Mouse (Mus musculus) CH12.LX (cell line): ENCODE data around the gene 1110032A03Rik. TPM values are rescaled to one million over a fixed set of nuclear protein-coding genes. Genes with fewer than 3 reads are reported as not detected.

Source experiments
- DNase-seq: peaks from one replicate; pipeline ENCODE4 v3.0.0-alpha.2; 2013; ENCODE audit errors: extremely low read depth
- H3K27ac ChIP-seq: 2 replicates; pipeline ENCODE4 v1.5.1; 2012; ENCODE audit warnings: low read depth, mild to moderate bottlenecking, control low read depth, moderate library complexity; ENCODE audit not compliant: insufficient read depth
- H3K27me3 ChIP-seq: replicated peaks from 2 replicates; pipeline ENCODE3; 2012; ENCODE audit warnings: inconsistent platforms
- H3K36me3 ChIP-seq, 2 experiments: replicated peaks in 1 of 2; 2 replicates each; pipeline versions ENCODE3 to v1.6.1; 2012; ENCODE audit warnings: inconsistent platforms in 1 of 2, low read length in 1 of 2, mild to moderate bottlenecking in 1 of 2, mixed read lengths in 1 of 2, moderate library complexity in 1 of 2; ENCODE audit not compliant: control insufficient read depth in 1 of 2, insufficient read depth in 1 of 2
- H3K4me1 ChIP-seq, 2 experiments: 2 replicates each; pipeline ENCODE4 v1.6.1; 2012; ENCODE audit warnings: inconsistent platforms in 1 of 2, moderate library complexity in 1 of 2; ENCODE audit not compliant: insufficient read depth in 2 of 2, control insufficient read depth in 1 of 2
- H3K4me2 ChIP-seq: 2 replicates; pipeline ENCODE4 v1.6.1; 2012; ENCODE audit warnings: low read depth, mild to moderate bottlenecking, control low read depth; ENCODE audit not compliant: poor library complexity, insufficient read depth, severe bottlenecking
- H3K4me3 ChIP-seq, 3 experiments: fragments of 150-350 bp in 1 of 3; sonication (generic) in 1 of 3; replicated peaks in 1 of 3; 2 replicates each; pipeline versions ENCODE3 to v1.5.1; 2011 to 2012; ENCODE audit warnings: low read depth in 2 of 3, low read length in 2 of 3, mild to moderate bottlenecking in 2 of 3, moderate library complexity in 2 of 3, control low read depth in 1 of 3, improper control_type of control experiment in 1 of 3, inconsistent platforms in 1 of 3, mixed read lengths in 1 of 3; ENCODE audit not compliant: poor library complexity in 1 of 3
- H3K79me2 ChIP-seq: replicated peaks from 2 replicates; pipeline ENCODE4 v1.6.1; 2012; ENCODE audit warnings: mild to moderate bottlenecking, moderate library complexity; ENCODE audit not compliant: control insufficient read depth, poor library complexity, insufficient read depth, severe bottlenecking; ENCODE audit errors: extremely low read depth
- H3K9ac ChIP-seq: 2 replicates; pipeline ENCODE4 v1.6.1; 2012; ENCODE audit warnings: low read depth, mild to moderate bottlenecking, control low read depth, moderate library complexity; ENCODE audit not compliant: insufficient read depth
- H3K9me3 ChIP-seq: replicated peaks from 2 replicates; pipeline ENCODE3; 2012; ENCODE audit warnings: low read length, inconsistent platforms, mixed read lengths
- CHD1 ChIP-seq: IDR thresholded peaks from 2 replicates; pipeline ENCODE4 v1.6.1; 2012; ENCODE audit warnings: low read depth, low read length, improper control_type of control experiment, inconsistent platforms
- E2F4 ChIP-seq: IDR thresholded peaks from 2 replicates; pipeline ENCODE4 v1.6.1; 2011; ENCODE audit warnings: low read depth, low read length, improper control_type of control experiment; ENCODE audit not compliant: insufficient replicate concordance
- ETS1 ChIP-seq: conservative IDR thresholded peaks from 2 replicates; pipeline ENCODE4 v1.6.1; 2012; ENCODE audit warnings: low read depth, mild to moderate bottlenecking, inconsistent platforms, low read length, improper control_type of control experiment, moderate library complexity
- GABPA ChIP-seq: IDR thresholded peaks from 2 replicates; pipeline ENCODE4 v1.6.1; 2012; ENCODE audit warnings: low read depth, low read length, improper control_type of control experiment, inconsistent platforms; ENCODE audit not compliant: insufficient replicate concordance
- JUN ChIP-seq: IDR thresholded peaks from 2 replicates; pipeline ENCODE4 v1.6.1; 2011; ENCODE audit warnings: low read depth, mild to moderate bottlenecking, low read length, improper control_type of control experiment, moderate library complexity; ENCODE audit not compliant: insufficient read depth
- MEF2A ChIP-seq: IDR thresholded peaks from 2 replicates; pipeline ENCODE4 v1.6.1; 2014; ENCODE audit warnings: low read depth, mild to moderate bottlenecking, inconsistent platforms, low read length, improper control_type of control experiment, borderline replicate concordance
- NELFE ChIP-seq: IDR thresholded peaks from 2 replicates; pipeline ENCODE4 v1.6.1; 2011; ENCODE audit warnings: low read depth, low read length, improper control_type of control experiment
- NRF1 ChIP-seq: IDR thresholded peaks from 2 replicates; pipeline ENCODE4 v1.6.1; 2014; ENCODE audit warnings: low read depth, mild to moderate bottlenecking, inconsistent platforms, low read length, improper control_type of control experiment, moderate library complexity
- SIN3A ChIP-seq: IDR thresholded peaks from 2 replicates; pipeline ENCODE4 v1.6.1; 2012; ENCODE audit warnings: low read length, improper control_type of control experiment, inconsistent platforms
- SMC3 ChIP-seq: IDR thresholded peaks from 2 replicates; pipeline ENCODE4 v1.6.1; 2011; ENCODE audit warnings: low read depth, low read length, improper control_type of control experiment
- TBP ChIP-seq: conservative IDR thresholded peaks from 2 replicates; pipeline ENCODE4 v1.6.1; 2011; ENCODE audit warnings: low read depth, low read length, improper control_type of control experiment
- TCF12 ChIP-seq: IDR thresholded peaks from 2 replicates; pipeline ENCODE4 v1.6.1; 2014; ENCODE audit warnings: low read depth, mild to moderate bottlenecking, inconsistent platforms, low read length, improper control_type of control experiment
- UBTF ChIP-seq: IDR thresholded peaks from 2 replicates; pipeline ENCODE4 v1.6.1; 2012; ENCODE audit warnings: low read depth, mild to moderate bottlenecking, inconsistent platforms, low read length, improper control_type of control experiment, moderate library complexity
- USF1 ChIP-seq: IDR thresholded peaks from 2 replicates; pipeline ENCODE4 v1.6.1; 2014; ENCODE audit warnings: low read depth, mild to moderate bottlenecking, inconsistent platforms, low read length, improper control_type of control experiment
- USF2 ChIP-seq: conservative IDR thresholded peaks from 2 replicates; pipeline ENCODE4 v1.6.1; 2011; ENCODE audit warnings: low read depth, low read length, improper control_type of control experiment
- ZC3H11A ChIP-seq: IDR thresholded peaks from 2 replicates; pipeline ENCODE4 v1.6.1; 2012; ENCODE audit warnings: low read depth, mild to moderate bottlenecking, inconsistent platforms, low read length, improper control_type of control experiment
- ZKSCAN1 ChIP-seq: IDR thresholded peaks from 2 replicates; pipeline ENCODE4 v1.6.1; 2012; ENCODE audit warnings: low read depth, inconsistent platforms, low read length, improper control_type of control experiment, borderline replicate concordance
- ZMIZ1 ChIP-seq: IDR thresholded peaks from 2 replicates; pipeline ENCODE4 v1.6.1; 2012; ENCODE audit warnings: low read depth, mild to moderate bottlenecking, inconsistent platforms, low read length, improper control_type of control experiment
- ZNF384 ChIP-seq: IDR thresholded peaks from 2 replicates; pipeline ENCODE4 v1.6.1; 2012; ENCODE audit warnings: low read depth, low read length, improper control_type of control experiment, inconsistent platforms
- dilution Hi-C: fragments of 300-500 bp; cut with MboI; formaldehyde crosslinking; loops from 2 replicates; pipeline ENCODE4 v1.14.3; 2020; ENCODE audit warnings: low sequenced_read_pairs; ENCODE audit not compliant: extremely low pct_unique_long_range_greater_than_20kb, extremely low pct_ligation_motif_present
- in situ Hi-C: fragments of 300-500 bp; cut with MboI; formaldehyde crosslinking; loops from 3 replicates; pipeline ENCODE4 v1.14.3; 2019; ENCODE audit warnings: low sequenced_read_pairs, low pct_ligation_motif_present, low pct_unique_long_range_greater_than_20kb, mixed read lengths
- polyA plus RNA-seq: library from polyadenylated mRNA; unstranded; fragments of >175 nt; gene quantifications from 2 replicates; pipeline ENCODE4 v1.2.1, GENCODE M21; 2012; ENCODE audit warnings: low read depth; ENCODE audit not compliant: insufficient read length
- total RNA-seq, 2 experiments: library from RNA; depleted of rRNA; stranded (reverse); fragments of 300-350 nt in 1 of 2; fragments of >200 nt in 1 of 2; gene quantifications; 2 replicates each; pipeline ENCODE4 v1.2.3; 2012 to 2014

The 1110032A03Rik gene
- total and polyA plus RNA-seq, 3 experiments: 7.7 to 11.3 (median 9.0) TPM

GRCm38 (mm10) chr9:50724147-50724546, 51.2 kb downstream of the 1110032A03Rik start:
- Histone ChIP-seq H3K36me3 (no peaks in the 10 kb centered on the region), H3K4me2 (no peak overlapping the region), H3K4me3 (no peak overlapping the region), H3K9me3 (no peaks in the 10 kb centered on the region), H3K9ac (no peak overlapping the region), H3K27me3 (no peaks in the 10 kb centered on the region), H3K27ac (no peak overlapping the region)
- dilution Hi-C loops: no loop called here
- no peak for DNase-seq
- TF ChIP-seq USF1: no peak
- TF ChIP-seq USF2: no peak
- TF ChIP-seq UBTF: no peak
- TF ChIP-seq, all 38 proteins: peak for 0
- in situ Hi-C loops: no loop called here
- Histone ChIP-seq H3K79me2 (no peaks in the 10 kb centered on the region), H3K4me1 (peaks cover 0 to 7% of the 10 kb centered on the region in 2 experiments; a peak in 2 of 4 replicates)

- H3K9ac ChIP-seq: no peak overlapping the region
- H3K9me3 ChIP-seq: no peaks in the 10 kb centered on the region
- H3K27ac ChIP-seq: no peak overlapping the region
- no peaks in the 10 kb centered on the region for H3K79me2 ChIP-seq
- H3K27me3 ChIP-seq: no peaks in the 10 kb centered on the region
- no peak overlapping the region for H3K4me2 ChIP-seq
- TF ChIP-seq GABPA (no peak), SMC3 (no peak), UBTF (no peak), ZC3H11A (no peak), E2F4 (no peak), USF1 (no peak), SIN3A (no peak), ZKSCAN1 (no peak), ETS1 (no peak), ZNF384 (no peak), NRF1 (no peak), TCF12 (no peak), CHD1 (no peak), ZMIZ1 (no peak), NELFE (no peak), JUN (no peak), TBP (no peak), MEF2A (no peak)
- no peak for DNase-seq
- H3K4me1 ChIP-seq: peaks cover 0 to 7% of the 10 kb centered on the region in 2 experiments; a peak in 2 of 4 replicates
- in situ Hi-C loops (no loop called here), dilution Hi-C loops (no loop called here)
- no peak overlapping the region for H3K4me3 ChIP-seq
- H3K36me3 ChIP-seq: no peaks in the 10 kb centered on the region
Observed at GRCm38 (mm10) chr9:50723406-50723805, 51.9 kb downstream of the 1110032A03Rik start.
